Mouse (Mus musculus): ENCODE measurements around the gene Pom121l2. TPM values are rescaled to one million over a fixed set of nuclear protein-coding genes. Genes with fewer than 3 reads are reported as not detected.

Gene Pom121l2
- polyA plus RNA-seq, 1 experiment from 2014 or later = not detected

DNA sequence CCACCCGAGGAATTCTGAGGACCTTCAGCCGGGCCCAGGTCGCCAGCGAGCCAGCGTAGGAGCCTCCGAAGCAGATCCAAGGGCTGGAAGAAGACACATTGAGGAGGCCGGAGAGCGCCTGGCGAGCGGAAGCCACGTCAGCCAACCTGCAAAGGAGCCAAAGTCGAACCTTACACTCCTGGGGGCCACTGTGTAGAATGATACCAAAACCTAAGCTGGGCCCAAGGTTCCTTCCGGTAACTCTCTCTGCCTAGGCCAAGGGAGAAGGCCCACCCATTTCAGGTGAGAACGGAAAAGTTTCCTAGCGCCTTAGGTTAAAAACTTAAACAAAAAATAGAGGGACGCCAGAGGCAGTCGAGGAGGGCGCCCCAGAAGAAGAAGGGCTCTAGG is 26.1 kb downstream of the Pom121l2 start:
- Histone ChIP-seq H3K9ac (replicated peaks; ENCODE audit: low read length) (no peak overlapping the region), H3K4me3 (replicated peaks; ENCODE audit: low read depth, low read length) (peak overlapping the region; percentile 36), H3K27me3 (ENCODE audit: control insufficient read depth, insufficient read depth, low read length) (peaks cover 95% of the 10 kb centered on the region), H3K27ac (replicated peaks; ENCODE audit: low read depth, low read length) (no peak overlapping the region), H3K9me3 (ENCODE audit: control insufficient read depth, low read length) (no peaks in the 10 kb centered on the region), H3K4me1 (ENCODE audit: control insufficient read depth, insufficient read depth, low read length) (peaks cover 15% of the 10 kb centered on the region; the same call in 1 of the 2 replicates), H3K4me2 (ENCODE audit: low read length) (peak overlapping the region; percentile 73), H3K36me3 (ENCODE audit: control insufficient read depth, insufficient read depth, low read length) (no peaks in the 10 kb centered on the region)
- WGBS = 2% methylated on average over 18 of the region's 18 CpGs
- ATAC-seq (ENCODE audit: low FRiP score, low TSS enrichment) (no peak), DNase-seq (no peak)

GRCm38 (mm10) chr13:22007872-22008271 is 26.9 kb downstream of the Pom121l2 start:
- DNase-seq (no peak), ATAC-seq (ENCODE audit: low FRiP score, low TSS enrichment) (no peak)
- no peak overlapping the region for H3K27ac ChIP-seq (replicated peaks; ENCODE audit: low read depth, low read length)
- WGBS = 57% methylated on average over 7 of the region's 7 CpGs
- no peaks in the 10 kb centered on the region for H3K36me3 ChIP-seq (ENCODE audit: control insufficient read depth, insufficient read depth, low read length)
- H3K9me3 ChIP-seq (ENCODE audit: control insufficient read depth, low read length) = no peaks in the 10 kb centered on the region
- no peak overlapping the region for H3K9ac ChIP-seq (replicated peaks; ENCODE audit: low read length)
- H3K27me3 ChIP-seq (ENCODE audit: control insufficient read depth, insufficient read depth, low read length) = peaks cover 95% of the 10 kb centered on the region
- peaks cover 15% of the 10 kb centered on the region; the same call in 1 of the 2 replicates for H3K4me1 ChIP-seq (ENCODE audit: control insufficient read depth, insufficient read depth, low read length)
- no peak overlapping the region for H3K4me3 ChIP-seq (replicated peaks; ENCODE audit: low read depth, low read length)
- H3K4me2 ChIP-seq (ENCODE audit: low read length) = no peak overlapping the region

- ATAC-seq (ENCODE audit: low FRiP score, low TSS enrichment) (no peak), DNase-seq (no peak)
- H3K4me2 ChIP-seq (ENCODE audit: low read length) = no peak overlapping the region
- H3K36me3 ChIP-seq (ENCODE audit: control insufficient read depth, insufficient read depth, low read length) = no peaks in the 10 kb centered on the region
- no peak overlapping the region for H3K9ac ChIP-seq (replicated peaks; ENCODE audit: low read length)
- no peak overlapping the region for H3K27ac ChIP-seq (replicated peaks; ENCODE audit: low read depth, low read length)
- peaks cover 15% of the 10 kb centered on the region; the same call in 1 of the 2 replicates for H3K4me1 ChIP-seq (ENCODE audit: control insufficient read depth, insufficient read depth, low read length)
- WGBS = 77% methylated on average over 3 of the region's 3 CpGs
- no peaks in the 10 kb centered on the region for H3K9me3 ChIP-seq (ENCODE audit: control insufficient read depth, low read length)
- no peak overlapping the region for H3K4me3 ChIP-seq (replicated peaks; ENCODE audit: low read depth, low read length)
- H3K27me3 ChIP-seq (ENCODE audit: control insufficient read depth, insufficient read depth, low read length) = peaks cover 93% of the 10 kb centered on the region
These were observed 27.7 kb downstream of the Pom121l2 start for GRCm38 (mm10) chr13:22008707-22009106.

DNA sequence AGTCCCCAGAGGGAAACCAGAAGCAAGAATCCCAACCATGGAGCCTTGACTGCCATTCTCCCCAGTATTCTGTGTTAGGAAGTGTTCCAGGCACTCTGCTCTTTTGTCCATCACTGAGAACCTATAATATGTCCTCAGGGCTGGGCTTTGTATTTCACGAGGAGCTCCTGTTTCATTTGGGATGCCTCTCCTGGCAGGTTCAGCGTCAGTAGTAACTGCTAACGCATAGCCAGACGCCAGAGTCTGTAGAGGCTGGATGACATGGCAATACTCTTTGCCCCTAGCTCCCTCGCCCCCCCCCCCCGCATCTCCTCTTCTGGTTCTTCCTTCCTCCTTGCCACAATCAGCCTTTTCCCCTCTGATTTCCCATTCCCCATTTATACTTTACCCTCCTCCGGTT is 28.6 kb downstream of the Pom121l2 start, which contains the start of gene Prss16:
TSS of gene Prss16 (minus strand) at position 101 of the 400 bp plus-strand sequence.
- no peaks in the 10 kb centered on the region for H3K9me3 ChIP-seq (ENCODE audit: control insufficient read depth, low read length)
- 41% methylated on average over 7 of the region's 7 CpGs for WGBS
- no peak within 1 kb of the TSS for H3K4me2 ChIP-seq (ENCODE audit: low read length)
- H3K27ac ChIP-seq (replicated peaks; ENCODE audit: low read depth, low read length) = no peak within 1 kb of the TSS
- H3K36me3 ChIP-seq (ENCODE audit: control insufficient read depth, insufficient read depth, low read length) = no peaks in the 10 kb centered on the region
- H3K4me3 ChIP-seq (replicated peaks; ENCODE audit: low read depth, low read length) = no peak within 1 kb of the TSS
- H3K9ac ChIP-seq (replicated peaks; ENCODE audit: low read length) = no peak within 1 kb of the TSS
- H3K4me1 ChIP-seq (ENCODE audit: control insufficient read depth, insufficient read depth, low read length) = peaks cover 15% of the 10 kb centered on the region; the same call in 1 of the 2 replicates
- ATAC-seq (ENCODE audit: low FRiP score, low TSS enrichment) = no peak
- H3K27me3 ChIP-seq (ENCODE audit: control insufficient read depth, insufficient read depth, low read length) = peaks cover 93% of the 10 kb centered on the region
- DNase-seq = no peak

DNA sequence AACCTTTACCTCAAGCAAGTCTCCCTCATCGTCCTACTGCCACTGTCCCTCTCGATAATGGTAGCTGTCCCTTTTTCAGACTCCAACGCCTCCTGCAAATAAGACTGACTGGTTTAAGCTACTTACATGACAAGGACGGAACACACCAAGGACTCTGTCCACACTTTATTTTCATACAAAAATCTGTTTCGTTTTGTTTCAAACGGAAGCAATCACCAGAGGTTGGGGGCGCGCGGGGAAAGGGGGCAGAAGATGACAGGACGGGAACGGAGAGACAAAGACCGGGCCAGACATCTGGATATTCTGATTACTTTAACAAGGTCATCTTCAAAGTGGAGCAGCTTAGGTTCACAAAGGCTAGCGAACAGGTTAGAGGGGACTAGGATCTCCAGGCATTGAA is 32.7 kb downstream of the Pom121l2 start:
- Histone ChIP-seq H3K9me3 (ENCODE audit: control insufficient read depth, low read length) (0 out of 2 replicates have a peak, but pooled peaks cover 3% of the 10 kb centered on the region), H3K4me2 (ENCODE audit: low read length) (no peak overlapping the region), H3K27me3 (ENCODE audit: control insufficient read depth, insufficient read depth, low read length) (peaks cover 86% of the 10 kb centered on the region), H3K4me1 (ENCODE audit: control insufficient read depth, insufficient read depth, low read length) (no peaks in the 10 kb centered on the region), H3K36me3 (ENCODE audit: control insufficient read depth, insufficient read depth, low read length) (no peaks in the 10 kb centered on the region), H3K4me3 (replicated peaks; ENCODE audit: low read depth, low read length) (no peak overlapping the region), H3K9ac (replicated peaks; ENCODE audit: low read length) (no peak overlapping the region), H3K27ac (replicated peaks; ENCODE audit: low read depth, low read length) (no peak overlapping the region)
- 18% methylated on average over 13 of the region's 13 CpGs for WGBS
- DNase-seq = no peak
- ATAC-seq (ENCODE audit: low FRiP score, low TSS enrichment) = no peak

GRCm38 (mm10) chr13:22014411-22014845 is 33.4 kb downstream of the Pom121l2 start:
- 17% methylated on average over 17 of the region's 17 CpGs for WGBS
- Histone ChIP-seq H3K4me3 (replicated peaks; ENCODE audit: low read depth, low read length) (no peak overlapping the region), H3K9ac (replicated peaks; ENCODE audit: low read length) (no peak overlapping the region), H3K27me3 (ENCODE audit: control insufficient read depth, insufficient read depth, low read length) (peaks cover 86% of the 10 kb centered on the region), H3K27ac (replicated peaks; ENCODE audit: low read depth, low read length) (no peak overlapping the region), H3K4me2 (ENCODE audit: low read length) (0 out of 2 replicates have a peak overlapping the region, but pooled peaks have one; percentile 2), H3K4me1 (ENCODE audit: control insufficient read depth, insufficient read depth, low read length) (no peaks in the 10 kb centered on the region), H3K9me3 (ENCODE audit: control insufficient read depth, low read length) (0 out of 2 replicates have a peak, but pooled peaks cover 3% of the 10 kb centered on the region), H3K36me3 (ENCODE audit: control insufficient read depth, insufficient read depth, low read length) (no peaks in the 10 kb centered on the region)
- DNase-seq = no peak
- no peak for ATAC-seq (ENCODE audit: low FRiP score, low TSS enrichment)

DNA sequence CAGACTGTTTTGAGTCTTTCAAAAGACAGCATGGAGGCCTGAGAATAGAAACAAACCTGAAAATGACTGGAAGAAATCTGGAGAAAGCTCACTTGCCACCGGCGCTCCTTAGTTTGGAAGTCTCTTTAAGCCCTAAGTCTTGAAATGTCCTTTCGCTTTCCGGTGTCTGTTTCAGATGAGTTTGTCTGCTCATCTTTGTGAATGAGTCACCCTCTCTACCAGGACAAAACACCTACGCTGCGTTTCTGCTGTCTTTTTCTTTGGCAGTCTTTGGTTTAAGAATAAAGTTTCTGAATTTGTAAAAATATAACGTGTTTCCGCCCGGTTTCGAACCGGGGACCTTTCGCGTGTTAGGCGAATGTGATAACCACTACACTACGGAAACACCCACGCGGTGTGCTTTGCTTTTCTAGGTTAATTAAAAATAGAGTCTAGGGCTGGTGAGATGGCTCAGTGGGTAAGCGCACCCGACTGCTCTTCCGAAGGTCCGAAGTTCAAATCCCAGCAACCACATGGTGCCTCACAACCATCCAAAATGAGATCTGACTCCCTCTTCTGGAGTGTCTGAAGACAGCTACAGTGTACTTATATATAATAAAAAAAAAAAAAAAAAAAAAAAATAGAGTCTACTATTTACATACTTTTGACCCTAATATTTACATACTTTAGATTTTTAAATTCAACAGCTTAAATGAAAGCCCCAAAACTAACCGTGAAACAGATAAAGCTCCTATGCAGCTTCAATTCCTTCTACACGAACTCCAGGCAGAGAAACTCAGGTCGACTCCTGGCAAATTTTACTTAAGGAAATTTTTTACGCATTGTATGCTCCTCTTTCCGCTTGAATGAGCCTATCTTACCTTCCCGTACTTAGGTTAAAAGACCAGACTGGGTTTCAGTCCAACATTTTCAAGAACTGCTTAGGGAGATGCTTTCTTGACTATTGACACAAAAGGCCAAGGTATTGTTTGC is 34.8 kb downstream of the Pom121l2 start:
- DNase-seq = peak; percentile 79
- Histone ChIP-seq H3K4me3 (replicated peaks; ENCODE audit: low read depth, low read length) (no peak overlapping the region), H3K4me2 (ENCODE audit: low read length) (no peak overlapping the region), H3K9ac (replicated peaks; ENCODE audit: low read length) (no peak overlapping the region), H3K9me3 (ENCODE audit: control insufficient read depth, low read length) (0 out of 2 replicates have a peak, but pooled peaks cover 3% of the 10 kb centered on the region), H3K27me3 (ENCODE audit: control insufficient read depth, insufficient read depth, low read length) (peaks cover 85% of the 10 kb centered on the region), H3K27ac (replicated peaks; ENCODE audit: low read depth, low read length) (no peak overlapping the region), H3K4me1 (ENCODE audit: control insufficient read depth, insufficient read depth, low read length) (peaks cover 6% of the 10 kb centered on the region; the same call in 1 of the 2 replicates), H3K36me3 (ENCODE audit: control insufficient read depth, insufficient read depth, low read length) (no peaks in the 10 kb centered on the region)
- 16% methylated on average over 27 of the region's 27 CpGs for WGBS
- ATAC-seq (ENCODE audit: low FRiP score, low TSS enrichment) = no peak

GRCm38 (mm10) chr13:22019934-22020835 is 39.2 kb downstream of the Pom121l2 start:
- 0 out of 2 replicates have a peak, but pooled peaks cover 1% of the 10 kb centered on the region for H3K9me3 ChIP-seq (ENCODE audit: control insufficient read depth, low read length)
- peak overlapping the region; percentile 58 for H3K4me2 ChIP-seq (ENCODE audit: low read length)
- no peaks in the 10 kb centered on the region for H3K36me3 ChIP-seq (ENCODE audit: control insufficient read depth, insufficient read depth, low read length)
- no peak overlapping the region for H3K27ac ChIP-seq (replicated peaks; ENCODE audit: low read depth, low read length)
- DNase-seq (peak; percentile 41), ATAC-seq (ENCODE audit: low FRiP score, low TSS enrichment) (no peak)
- peaks cover 6% of the 10 kb centered on the region; the same call in 1 of the 2 replicates for H3K4me1 ChIP-seq (ENCODE audit: control insufficient read depth, insufficient read depth, low read length)
- H3K9ac ChIP-seq (replicated peaks; ENCODE audit: low read length) = 0 out of 2 replicates have a peak overlapping the region, but pooled peaks have one; percentile 21
- H3K27me3 ChIP-seq (ENCODE audit: control insufficient read depth, insufficient read depth, low read length) = peaks cover 59% of the 10 kb centered on the region
- peak overlapping the region; percentile 33 for H3K4me3 ChIP-seq (replicated peaks; ENCODE audit: low read depth, low read length)
- WGBS = under 1% methylated on average over 44 of the region's 44 CpGs

All from midbrain, embryonic 14.5 days (tissue).